Mouse (Mus musculus) frontal cortex, postnatal 25 days (tissue): Measurements from ENCODE around the gene Aip.

ENCODE experiments used
- DNase-seq, 2 experiments: peaks; one replicate each; pipeline ENCODE4 v3.0.0; 2022; ENCODE audit warnings: low spot score in 2 of 2

The Aip gene

GRCm38 (mm10) chr19:4125741-4126696, at the start of gene Aip:
Gene Aip, minus strand, starts transcription at chr19:4125858.
- DNase-seq = peak; percentile 93 to 97

GRCm38 (mm10) chr19:4172925-4173324, 47.3 kb upstream of the Aip start:
- no peak for DNase-seq

- DNase-seq = no peak
Observed at GRCm38 (mm10) chr19:4171393-4172290, 46.0 kb upstream of the Aip start.

GRCm38 (mm10) chr19:4170723-4171392, 45.2 kb upstream of the Aip start:
- DNase-seq = no peak

GRCm38 (mm10) chr19:4169810-4170209, 44.2 kb upstream of the Aip start:
- DNase-seq = no peak

GRCm38 (mm10) chr19:4169378-4169784, 43.7 kb upstream of the Aip start:
- DNase-seq = peak; percentile 98 to 100

- no peak for DNase-seq
Observed at GRCm38 (mm10) chr19:4166678-4167476, 41.2 kb upstream of the Aip start.

GRCm38 (mm10) chr19:4164721-4165120, 39.1 kb upstream of the Aip start:
- no peak for DNase-seq

- DNase-seq = no peak
Observed at GRCm38 (mm10) chr19:4164100-4164499, 38.4 kb upstream of the Aip start.

- no peak for DNase-seq
Observed at GRCm38 (mm10) chr19:4163543-4163887, 37.9 kb upstream of the Aip start.

- peak; percentile 95 to 96 for DNase-seq
Observed at GRCm38 (mm10) chr19:4162646-4163542, 37.2 kb upstream of the Aip start, which contains the start of gene Rps6kb2. Gene Rps6kb2, minus strand, starts transcription at chr19:4163354.

- no peak for DNase-seq
Observed at GRCm38 (mm10) chr19:4159049-4159448, 33.4 kb upstream of the Aip start.

- DNase-seq = no peak
Observed at GRCm38 (mm10) chr19:4156771-4157170, 31.1 kb upstream of the Aip start.

GRCm38 (mm10) chr19:4156073-4156579, 30.5 kb upstream of the Aip start:
- no peak for DNase-seq

GRCm38 (mm10) chr19:4155223-4156072, 29.8 kb upstream of the Aip start:
- no peak for DNase-seq

- DNase-seq = no peak
Observed at GRCm38 (mm10) chr19:4154437-4155222, 29.0 kb upstream of the Aip start.

- no peak for DNase-seq
Observed at GRCm38 (mm10) chr19:4153232-4153654, 27.6 kb upstream of the Aip start, which contains the start of gene Ptprcap. Gene Ptprcap, plus strand, starts transcription at chr19:4153604.
